Mouse (Mus musculus): ENCODE data around the gene Apba2.

GRCm38 (mm10) chr7:64751465-64751864 is 250.0 kb downstream of the Apba2 start:
- TF ChIP-seq CTCF (IDR thresholded peaks at IDR 0.05; ENCODE audit: control insufficient read depth, insufficient read depth, insufficient read length) (peak; percentile 77), MAX (IDR thresholded peaks at IDR 0.05) (no peak)
